Mouse (Mus musculus) NIH3T3 (cell line): ENCODE measurements at regions not wholly inside any gene's neighbourhood (a gene's known extent, or its start where the extent isn't known, plus 50 kb on each side); places are given as distances from the start of the nearest gene placed in this dataset.
A peak's percentile ranks its signal among the peaks of the same experiment; 100 is the strongest.

Experiments
- DNase-seq: peaks from one replicate; pipeline ENCODE4 v3.0.0-alpha.2; 2012; ENCODE audit warnings: low read depth

DNA sequence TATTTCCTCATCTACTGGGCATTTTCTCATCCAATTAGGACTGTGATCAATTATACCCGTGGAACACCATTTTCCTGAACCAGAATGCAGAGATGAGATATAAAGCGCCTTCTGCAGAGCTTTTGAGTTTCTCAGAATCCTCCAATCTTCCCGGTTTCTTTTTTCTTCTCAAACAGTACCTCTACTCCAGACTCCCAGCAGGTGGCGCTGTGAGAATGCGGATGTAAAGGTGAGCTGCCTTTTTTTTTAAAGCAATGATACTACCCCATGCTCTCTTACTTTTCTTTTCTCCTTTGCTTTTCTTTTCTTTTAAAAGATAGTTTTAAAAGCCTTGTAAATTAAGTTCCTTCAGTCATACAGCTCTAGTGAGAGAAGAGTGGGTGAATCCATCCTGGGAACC lies 224.4 kb upstream of the BB014433 start:
- DNase-seq, result peak; percentile 80

DNA sequence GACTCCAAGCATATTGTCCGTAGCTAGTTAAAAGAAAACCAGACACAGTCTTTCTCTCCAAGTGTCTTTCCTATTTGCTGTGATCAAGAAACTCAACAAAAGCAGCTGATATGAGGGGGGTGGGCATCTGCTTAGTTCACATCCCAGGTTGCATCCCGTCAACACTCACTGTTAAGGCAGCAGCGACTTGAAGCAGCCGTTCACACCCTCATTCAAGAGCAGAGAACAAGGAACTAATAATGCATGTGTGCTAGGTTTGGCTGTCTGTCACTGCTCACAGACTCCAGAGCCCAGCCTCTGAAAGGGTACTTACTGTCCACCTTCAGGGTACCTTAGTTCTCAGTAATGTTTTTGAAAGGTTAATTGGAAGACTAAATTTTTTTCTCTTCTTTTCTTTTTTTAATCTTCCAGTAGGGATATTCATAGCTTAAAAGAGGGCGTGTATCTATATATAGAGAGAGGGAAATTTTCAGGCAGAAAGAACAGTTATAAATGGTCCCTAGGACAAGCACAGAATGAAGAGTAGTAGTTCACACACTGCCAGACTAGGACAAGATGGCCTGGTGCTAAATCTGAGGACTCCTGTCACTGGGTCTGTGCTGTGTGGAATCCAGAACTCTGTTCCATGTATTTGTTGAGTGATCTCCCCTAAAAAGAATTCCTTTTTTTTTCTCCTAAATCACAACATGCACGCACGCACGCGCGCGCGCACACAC lies 199.1 kb upstream of the BB014433 start:
- DNase-seq, result no peak

DNA sequence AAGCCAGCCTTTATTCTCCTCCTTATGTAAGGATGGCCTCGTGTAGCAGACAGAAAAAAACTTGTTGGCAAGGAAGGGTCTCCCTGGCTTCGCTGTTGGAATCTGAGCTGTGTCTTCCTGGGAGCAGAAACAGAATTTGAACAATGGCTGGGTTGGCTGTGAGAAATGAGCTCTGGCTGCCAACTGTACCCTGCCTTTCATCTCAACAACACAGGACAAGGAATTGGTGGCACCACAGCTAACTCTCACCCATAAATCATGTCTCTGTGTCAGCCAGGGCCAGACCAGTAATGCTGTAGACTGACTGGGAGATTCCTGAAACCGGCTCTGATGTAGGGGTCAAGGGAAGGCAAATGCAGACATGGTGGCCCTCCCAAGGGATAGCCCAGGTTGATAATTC lies 189.5 kb upstream of the BB014433 start:
- no peak for DNase-seq

DNA sequence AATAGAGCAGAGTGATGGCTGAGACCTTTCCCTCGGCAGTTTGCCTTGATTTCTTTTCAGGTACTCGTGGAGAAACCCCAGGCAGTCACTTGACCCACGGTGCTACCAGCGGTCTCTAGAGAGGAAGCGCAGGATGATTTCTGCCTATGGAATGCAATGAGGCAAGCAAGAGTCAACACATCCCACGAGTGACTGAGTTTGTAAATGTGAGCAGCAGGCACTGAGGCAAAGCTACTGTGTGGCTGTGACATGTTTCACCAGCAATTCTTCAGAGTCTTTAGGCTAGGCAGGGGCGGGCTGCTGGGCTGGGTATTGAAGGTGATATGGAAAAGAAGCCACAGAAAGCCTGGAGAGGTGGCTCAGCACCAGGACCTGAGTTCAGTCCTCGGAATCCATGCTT lies 187.4 kb upstream of the BB014433 start:
- DNase-seq, result no peak

DNA sequence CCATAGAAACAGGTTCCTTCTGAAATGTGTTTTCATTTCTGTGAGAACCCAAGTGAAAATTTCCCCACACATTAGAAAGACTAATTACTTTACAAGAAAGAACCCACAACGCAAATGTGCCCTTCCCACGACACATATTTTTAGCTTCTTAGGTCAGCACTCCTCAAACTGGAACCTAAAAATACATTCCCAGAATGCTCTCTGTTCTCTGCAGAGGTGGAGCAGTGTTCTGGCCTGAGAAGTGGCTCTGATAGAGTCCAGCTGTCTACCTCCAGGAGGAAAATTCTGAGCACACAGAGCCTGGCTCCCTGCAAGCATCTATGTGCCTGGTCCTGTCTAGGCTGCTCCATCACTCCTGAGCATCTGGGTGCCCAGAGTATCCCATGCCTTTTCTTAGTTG lies 184.3 kb upstream of the BB014433 start:
- no peak for DNase-seq

DNA sequence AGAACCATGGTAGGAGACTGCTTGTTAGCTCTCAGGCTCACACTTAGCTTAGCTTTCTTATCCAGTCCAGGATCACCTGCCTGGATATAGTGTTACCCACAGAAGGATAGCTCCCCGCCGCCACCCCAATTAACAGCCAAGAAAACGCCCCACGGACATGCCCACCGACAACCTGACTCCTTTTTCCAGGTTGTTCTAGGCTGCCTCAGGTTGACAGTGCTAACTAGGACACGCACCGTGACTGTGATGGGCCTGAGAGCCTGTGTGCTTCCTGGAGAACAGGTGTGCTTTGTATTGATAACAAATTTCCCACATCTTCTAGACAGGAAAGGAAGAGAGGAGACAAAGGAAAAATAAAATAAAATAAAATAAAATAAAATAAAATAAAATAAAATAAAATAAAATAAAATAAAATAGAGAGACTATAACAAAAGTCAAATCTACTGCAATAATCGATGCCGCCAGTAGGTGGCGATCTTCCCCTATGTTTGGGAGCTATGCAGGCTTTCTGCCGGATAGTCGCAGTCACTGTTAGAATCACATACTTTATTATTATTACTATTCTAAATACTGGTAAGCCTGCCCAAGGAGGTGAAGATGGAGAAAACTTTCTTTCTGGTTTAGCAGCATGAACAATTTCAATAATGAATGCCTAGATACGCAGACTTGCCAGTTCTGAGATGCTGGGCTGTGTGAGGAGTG lies 175.5 kb upstream of the BB014433 start:
- peak; percentile 81 for DNase-seq

DNA sequence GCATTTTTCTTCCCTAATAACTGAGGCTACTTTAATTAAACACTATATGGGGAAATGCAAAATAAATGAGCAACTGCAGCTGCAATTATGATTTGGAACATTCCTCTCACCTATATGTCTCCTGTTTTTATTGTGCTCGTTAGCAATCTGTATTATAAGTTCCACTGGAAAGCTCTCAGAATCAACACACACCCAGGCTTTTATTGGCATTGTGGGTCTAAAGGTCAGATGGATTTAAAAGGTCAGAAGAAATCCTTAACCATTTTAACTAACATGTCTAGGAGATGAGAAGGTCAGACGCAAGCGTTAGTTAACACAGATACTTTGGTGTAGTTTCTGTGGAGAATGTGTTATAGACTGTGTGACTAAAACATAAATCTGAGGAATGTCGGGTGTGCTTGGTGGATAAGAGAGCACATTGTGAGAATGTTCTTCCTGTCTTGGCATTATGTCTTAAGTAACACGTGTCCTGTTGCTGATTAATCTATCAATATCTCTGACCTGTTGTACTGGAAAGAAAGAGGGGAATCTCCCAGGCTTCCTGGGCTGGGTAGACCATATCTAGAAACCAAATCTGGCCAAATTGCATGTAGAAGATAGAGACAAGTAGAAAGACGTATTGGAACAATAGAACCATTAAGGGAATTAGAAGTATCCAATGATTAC lies 164.1 kb upstream of the BB014433 start:
- no peak for DNase-seq

DNA sequence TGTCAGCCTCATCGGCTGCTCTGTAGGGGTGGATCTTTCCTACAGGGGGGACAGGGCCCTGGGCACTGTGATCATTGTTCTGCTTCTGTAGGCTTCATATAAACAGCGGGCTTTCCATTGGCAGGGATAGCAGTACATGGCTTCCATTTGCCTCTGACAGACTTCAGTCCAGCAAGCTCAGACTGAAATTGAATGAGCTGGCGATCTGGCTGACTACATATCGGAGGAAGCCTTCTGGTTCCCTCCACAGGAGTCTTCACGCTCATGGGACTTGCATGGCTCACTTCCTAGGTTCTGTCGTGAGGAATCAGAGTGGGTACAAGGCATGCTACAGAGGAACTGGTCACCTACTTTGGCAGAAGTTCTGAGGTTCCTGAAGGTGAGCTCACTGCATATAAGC lies 155.7 kb upstream of the BB014433 start:
- DNase-seq, result no peak

DNA sequence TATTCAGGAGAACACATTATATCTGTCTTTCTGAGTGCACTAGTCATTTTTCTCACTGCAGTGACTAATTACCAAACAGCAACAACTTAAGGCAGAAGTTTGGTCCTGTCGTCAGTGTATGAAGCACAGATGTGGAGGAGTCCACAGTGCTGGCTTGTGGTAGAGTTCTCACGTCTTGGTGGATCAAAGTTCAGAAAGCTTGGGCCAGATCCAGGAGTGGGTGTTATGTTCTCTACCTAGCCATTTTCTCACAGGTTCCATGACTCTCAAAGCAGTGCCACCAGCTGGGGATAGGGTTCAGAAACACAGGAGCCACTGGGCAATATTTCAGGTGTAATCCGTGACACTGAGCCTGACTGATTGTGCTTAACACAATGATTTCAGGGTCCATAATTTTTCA lies 144.8 kb upstream of the BB014433 start:
- DNase-seq, result no peak

DNA sequence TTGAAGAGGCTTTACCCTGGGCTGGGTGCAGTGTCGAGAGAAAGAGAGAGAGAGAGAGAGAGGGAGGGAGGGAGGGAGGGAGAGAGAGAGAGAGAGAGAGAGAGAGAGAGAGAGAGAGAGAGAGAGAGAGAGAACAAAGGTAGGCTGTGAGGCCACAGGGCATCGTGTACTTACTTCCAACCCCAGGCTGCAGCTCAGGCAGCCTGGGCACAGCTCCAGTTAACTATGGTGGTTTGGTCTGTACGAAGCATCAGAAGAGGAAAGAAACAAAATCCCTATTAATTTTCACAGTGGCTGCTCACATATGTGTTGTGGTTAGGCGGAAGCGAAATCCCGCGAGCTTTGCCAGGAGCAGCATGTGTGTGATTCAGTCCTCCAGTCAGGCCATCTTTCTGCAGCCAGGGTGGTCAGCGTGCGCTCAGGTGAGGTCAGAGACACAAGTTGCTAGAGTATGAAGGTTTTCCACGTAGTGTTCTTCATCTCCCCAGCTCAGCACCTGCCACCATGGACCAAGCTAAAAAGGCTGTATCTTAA lies 143.3 kb upstream of the BB014433 start:
- peak; percentile 6 for DNase-seq
